Mouse (Mus musculus): ENCODE data around the gene Anapc7. TPM values are rescaled to one million over a fixed set of nuclear protein-coding genes. Genes with fewer than 3 reads are reported as not detected.

The Anapc7 gene
- polyA plus RNA-seq, 1 experiment from 2014 or later: 26.5 TPM

GRCm38 (mm10) chr5:122393887-122394286 lies 27.6 kb upstream of the Anapc7 start:
- TF ChIP-seq CTCF (IDR thresholded peaks at IDR 0.05): peak; percentile 88
- no peak for TF ChIP-seq EP300 (IDR thresholded peaks at IDR 0.05)
- Histone ChIP-seq H3K27me3 (replicated peaks; ENCODE audit: insufficient read depth, low read length) (no peaks in the 10 kb centered on the region), H3K27ac (ENCODE audit: low read length) (no peak overlapping the region), H3K36me3 (ENCODE audit: insufficient read depth, low read length) (0 out of 2 replicates have a peak, but pooled peaks cover 5% of the 10 kb centered on the region), H3K4me1 (ENCODE audit: insufficient read depth, low read depth, low read length) (peaks cover 3% of the 10 kb centered on the region; the same call in 1 of the 2 replicates), H3K9me3 (ENCODE audit: low read length) (no peaks in the 10 kb centered on the region), H3K4me3 (ENCODE audit: low read depth, low read length) (no peak overlapping the region), H3K9ac (replicated peaks; ENCODE audit: low read depth) (no peak overlapping the region), H3K4me2 (replicated peaks; ENCODE audit: low read depth, low read length) (no peak overlapping the region)
- WGBS: 58% methylated on average over 2 of the region's 2 CpGs
- ATAC-seq: peak; percentile 34; the same call in 1 of the 2 replicates
- DNase-seq (ENCODE audit: low spot score): peak; percentile 79

DNA sequence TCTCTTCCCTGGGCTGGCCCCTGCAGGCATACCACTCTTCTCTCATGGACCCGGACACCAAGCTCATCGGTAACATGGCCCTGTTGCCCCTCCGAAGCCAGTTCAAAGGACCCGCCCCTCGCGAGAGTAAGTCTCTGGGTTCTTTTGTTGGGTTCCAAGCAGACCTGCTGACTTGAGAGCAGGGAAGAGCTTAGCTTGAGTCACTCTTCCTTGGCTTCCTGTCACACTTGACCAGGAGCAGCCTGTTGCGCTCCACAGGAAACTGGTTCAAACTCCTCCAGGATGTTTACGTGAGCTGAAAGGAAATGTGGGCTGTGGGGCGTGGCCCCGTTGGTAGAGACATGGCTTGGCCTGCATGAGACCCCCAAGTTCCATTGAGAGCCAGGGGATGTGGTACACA lies 24.7 kb upstream of the Anapc7 start:
- ATAC-seq (peak; percentile 77), DNase-seq (ENCODE audit: low spot score) (peak; percentile 82)
- TF ChIP-seq CTCF (IDR thresholded peaks at IDR 0.05) (no peak), EP300 (IDR thresholded peaks at IDR 0.05) (peak; percentile 90)
- Histone ChIP-seq H3K4me3 (ENCODE audit: low read depth, low read length) (no peak overlapping the region), H3K9ac (replicated peaks; ENCODE audit: low read depth) (no peak overlapping the region), H3K36me3 (ENCODE audit: insufficient read depth, low read length) (0 out of 2 replicates have a peak, but pooled peaks cover 5% of the 10 kb centered on the region), H3K9me3 (ENCODE audit: low read length) (no peaks in the 10 kb centered on the region), H3K4me2 (replicated peaks; ENCODE audit: low read depth, low read length) (0 out of 2 replicates have a peak overlapping the region, but pooled peaks have one; percentile 8), H3K27me3 (replicated peaks; ENCODE audit: insufficient read depth, low read length) (no peaks in the 10 kb centered on the region), H3K27ac (ENCODE audit: low read length) (peak overlapping the region; percentile 81), H3K4me1 (ENCODE audit: insufficient read depth, low read depth, low read length) (peaks cover 3% of the 10 kb centered on the region; the same call in 1 of the 2 replicates)
- 54% methylated on average over 10 of the region's 10 CpGs for WGBS

DNA sequence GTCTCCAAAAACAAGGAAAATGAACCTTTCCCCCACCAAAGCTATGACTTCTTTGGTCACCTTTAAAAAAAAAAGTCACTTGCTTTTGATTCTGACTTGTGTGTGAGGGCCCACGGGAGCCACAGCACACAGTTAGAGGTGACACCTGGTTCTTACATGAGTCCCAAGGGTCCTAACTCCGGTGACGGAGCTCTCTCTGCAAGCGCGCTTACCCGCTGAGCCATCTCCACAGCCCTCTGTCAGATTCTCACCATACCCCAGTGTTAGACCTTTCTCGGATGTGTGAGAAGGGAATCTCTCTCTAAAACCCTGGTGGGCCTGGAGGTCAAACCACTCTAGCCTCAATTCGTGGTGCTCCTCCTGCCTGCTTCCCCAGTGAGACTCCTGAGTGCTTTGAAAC lies 24.0 kb upstream of the Anapc7 start:
- DNase-seq (ENCODE audit: low spot score): no peak
- Histone ChIP-seq H3K4me2 (replicated peaks; ENCODE audit: low read depth, low read length) (no peak overlapping the region), H3K4me3 (ENCODE audit: low read depth, low read length) (no peak overlapping the region), H3K27ac (ENCODE audit: low read length) (peak overlapping the region; percentile 68), H3K27me3 (replicated peaks; ENCODE audit: insufficient read depth, low read length) (no peaks in the 10 kb centered on the region), H3K36me3 (ENCODE audit: insufficient read depth, low read length) (peaks cover 10% of the 10 kb centered on the region; the same call in 1 of the 2 replicates), H3K9ac (replicated peaks; ENCODE audit: low read depth) (no peak overlapping the region), H3K4me1 (ENCODE audit: insufficient read depth, low read depth, low read length) (peaks cover 2% of the 10 kb centered on the region; the same call in 1 of the 2 replicates), H3K9me3 (ENCODE audit: low read length) (no peaks in the 10 kb centered on the region)
- TF ChIP-seq EP300 (IDR thresholded peaks at IDR 0.05) (no peak), CTCF (IDR thresholded peaks at IDR 0.05) (no peak)
- WGBS: 87% methylated on average over 8 of the region's 8 CpGs
- ATAC-seq: no peak

- H3K4me2 ChIP-seq (replicated peaks; ENCODE audit: low read depth, low read length): no peak overlapping the region
- H3K4me3 ChIP-seq (ENCODE audit: low read depth, low read length): no peak overlapping the region
- H3K27ac ChIP-seq (ENCODE audit: low read length): no peak overlapping the region
- H3K36me3 ChIP-seq (ENCODE audit: insufficient read depth, low read length): peaks cover 26% of the 10 kb centered on the region
- TF ChIP-seq CTCF (IDR thresholded peaks at IDR 0.05): no peak
- TF ChIP-seq EP300 (IDR thresholded peaks at IDR 0.05): no peak
- ATAC-seq (no peak), DNase-seq (ENCODE audit: low spot score) (no peak)
- H3K4me1 ChIP-seq (ENCODE audit: insufficient read depth, low read depth, low read length): no peaks in the 10 kb centered on the region
- no peaks in the 10 kb centered on the region for H3K9me3 ChIP-seq (ENCODE audit: low read length)
- H3K27me3 ChIP-seq (replicated peaks; ENCODE audit: insufficient read depth, low read length): no peaks in the 10 kb centered on the region
- no peak overlapping the region for H3K9ac ChIP-seq (replicated peaks; ENCODE audit: low read depth)
- 83% methylated on average over 8 of the region's 8 CpGs for WGBS
Measured at GRCm38 (mm10) chr5:122399871-122400270, 21.6 kb upstream of the Anapc7 start.

GRCm38 (mm10) chr5:122400628-122401302 lies 20.7 kb upstream of the Anapc7 start:
- H3K27me3 ChIP-seq (replicated peaks; ENCODE audit: insufficient read depth, low read length): no peaks in the 10 kb centered on the region
- 54% methylated on average over 18 of the region's 18 CpGs for WGBS
- H3K9me3 ChIP-seq (ENCODE audit: low read length): no peaks in the 10 kb centered on the region
- no peak overlapping the region for H3K9ac ChIP-seq (replicated peaks; ENCODE audit: low read depth)
- H3K36me3 ChIP-seq (ENCODE audit: insufficient read depth, low read length): peaks cover 35% of the 10 kb centered on the region
- DNase-seq (ENCODE audit: low spot score) (peak; percentile 78), ATAC-seq (peak; percentile 72)
- TF ChIP-seq EP300 (IDR thresholded peaks at IDR 0.05): peak; percentile 42; the same call in 1 of the 2 replicates
- TF ChIP-seq CTCF (IDR thresholded peaks at IDR 0.05): no peak
- H3K27ac ChIP-seq (ENCODE audit: low read length): peak overlapping the region; percentile 38; the same call in 1 of the 2 replicates
- no peaks in the 10 kb centered on the region for H3K4me1 ChIP-seq (ENCODE audit: insufficient read depth, low read depth, low read length)
- H3K4me3 ChIP-seq (ENCODE audit: low read depth, low read length): no peak overlapping the region
- H3K4me2 ChIP-seq (replicated peaks; ENCODE audit: low read depth, low read length): 0 out of 2 replicates have a peak overlapping the region, but pooled peaks have one; percentile 8

GRCm38 (mm10) chr5:122401303-122401640 lies 20.2 kb upstream of the Anapc7 start:
- Histone ChIP-seq H3K27me3 (replicated peaks; ENCODE audit: insufficient read depth, low read length) (no peaks in the 10 kb centered on the region), H3K4me2 (replicated peaks; ENCODE audit: low read depth, low read length) (no peak overlapping the region), H3K9me3 (ENCODE audit: low read length) (no peaks in the 10 kb centered on the region), H3K4me3 (ENCODE audit: low read depth, low read length) (no peak overlapping the region), H3K9ac (replicated peaks; ENCODE audit: low read depth) (no peak overlapping the region), H3K4me1 (ENCODE audit: insufficient read depth, low read depth, low read length) (no peaks in the 10 kb centered on the region), H3K27ac (ENCODE audit: low read length) (no peak overlapping the region), H3K36me3 (ENCODE audit: insufficient read depth, low read length) (peaks cover 40% of the 10 kb centered on the region)
- ATAC-seq (peak; percentile 32; the same call in 1 of the 2 replicates), DNase-seq (ENCODE audit: low spot score) (peak; percentile 71)
- 25% methylated on average over 8 of the region's 8 CpGs for WGBS
- no peak for TF ChIP-seq EP300 (IDR thresholded peaks at IDR 0.05)
- peak; percentile 96 for TF ChIP-seq CTCF (IDR thresholded peaks at IDR 0.05)
